Comparison of ENCODE assay signal across 9 mouse cellular contexts in the genomic region with DNA sequence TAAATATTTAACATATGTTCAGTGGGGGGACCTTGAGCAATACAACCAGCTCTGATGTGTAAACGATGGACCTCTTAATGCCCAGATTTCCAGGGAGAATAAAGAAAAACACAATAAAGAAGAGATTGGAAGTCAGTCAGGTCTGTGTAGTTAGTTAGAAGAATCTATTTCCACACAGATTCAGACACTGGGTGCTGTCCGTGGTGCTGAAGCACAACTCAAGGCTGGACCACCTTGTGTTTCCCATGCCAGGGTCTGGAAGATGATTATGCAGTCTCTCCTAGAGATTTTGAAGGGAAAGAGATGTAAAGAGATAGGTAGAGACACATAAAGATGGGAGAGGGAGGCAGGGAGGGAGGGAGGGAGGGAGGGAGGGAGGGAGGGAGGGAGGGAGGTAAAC.
A peak's percentile ranks its signal among the peaks of the same experiment; 100 is the strongest.
DNase-seq lines count a peak whose midpoint lies in the region; ATAC-seq lines count a peak whose summit lies in the region.
"Had no signal": no experiment of that assay in that cellular context is flagged by ENCODE, and none has a peak within 500 bp of the region (broad histone marks: within the 10 kb centered on the region; RNA-seq: fewer than 3 reads in every experiment).

No protein-coding gene starts in this region.

- 18% methylated on average over 2 of the region's 2 CpGs for WGBS in kidney, embryonic 14.5 days

- peak; percentile 18 for DNase-seq in kidney, adult 18-20 months
- DNase-seq in MEL-GATA-1-ER (ENCODE audit: extremely low read depth, low read depth): peak; percentile 5
- DNase-seq in c-Kit-positive CD71-positive TER-119-positive erythroid progenitor cells, embryonic 14.5 days (ENCODE audit: low spot score): peak; percentile 2
- peak; percentile 73 for DNase-seq in lung, postnatal 14 days
- no peak for DNase-seq in right cerebral cortex, adult 2 months (ENCODE audit: low spot score in 2 of 2)
- no peak for DNase-seq in spleen, postnatal 14 days (ENCODE audit: low spot score in 2 of 2)
- DNase-seq in heart, adult 8-10 months (ENCODE audit: low spot score): no peak

- no peak overlapping the region for H3K4me3 ChIP-seq in kidney, embryonic 14.5 days (ENCODE audit: low read length)
- H3K4me3 ChIP-seq: neural tube, embryonic 13.5 days had no signal

- H3K9me3 ChIP-seq in kidney, embryonic 14.5 days (ENCODE audit: control insufficient read depth, low read length): no peaks in the 10 kb centered on the region
- H3K9me3 ChIP-seq: neural tube, embryonic 13.5 days had no signal

- H3K36me3 ChIP-seq in kidney, embryonic 14.5 days (ENCODE audit: control insufficient read depth, insufficient read depth, low read length): no peaks in the 10 kb centered on the region
- H3K36me3 ChIP-seq: neural tube, embryonic 13.5 days had no signal

- no peak for ATAC-seq in kidney, embryonic 14.5 days (ENCODE audit: low FRiP score, low TSS enrichment)

- no peaks in the 10 kb centered on the region for H3K4me1 ChIP-seq in kidney, embryonic 14.5 days (ENCODE audit: control insufficient read depth, insufficient read depth, low read length)
- H3K4me1 ChIP-seq: neural tube, embryonic 13.5 days had no signal

- no peak overlapping the region for H3K9ac ChIP-seq in kidney, embryonic 14.5 days (ENCODE audit: low read depth, low read length)
- H3K9ac ChIP-seq: neural tube, embryonic 13.5 days had no signal

- no peak overlapping the region for H3K27ac ChIP-seq in kidney, embryonic 14.5 days (ENCODE audit: low read depth, low read length)
- H3K27ac ChIP-seq: neural tube, embryonic 13.5 days had no signal

- no peak overlapping the region for H3K4me2 ChIP-seq in kidney, embryonic 14.5 days (replicated peaks; ENCODE audit: low read depth, low read length)
- H3K4me2 ChIP-seq: neural tube, embryonic 13.5 days had no signal

- no peaks in the 10 kb centered on the region for H3K27me3 ChIP-seq in kidney, embryonic 14.5 days (ENCODE audit: control insufficient read depth, insufficient read depth, low read length)
- H3K27me3 ChIP-seq: neural tube, embryonic 13.5 days had no signal

Comparison
In these comparisons a context has a peak if more than half of its experiments do, and no peak if none do; other contexts are left out.
1. DNase-seq: peak in kidney, adult 18-20 months (single experiment), MEL-GATA-1-ER (single experiment), c-Kit-positive CD71-positive TER-119-positive erythroid progenitor cells, embryonic 14.5 days (single experiment) and lung, postnatal 14 days (single experiment); none in right cerebral cortex, adult 2 months (0 of 2), spleen, postnatal 14 days (0 of 2) and heart, adult 8-10 months (single experiment).